In the genomic region with DNA sequence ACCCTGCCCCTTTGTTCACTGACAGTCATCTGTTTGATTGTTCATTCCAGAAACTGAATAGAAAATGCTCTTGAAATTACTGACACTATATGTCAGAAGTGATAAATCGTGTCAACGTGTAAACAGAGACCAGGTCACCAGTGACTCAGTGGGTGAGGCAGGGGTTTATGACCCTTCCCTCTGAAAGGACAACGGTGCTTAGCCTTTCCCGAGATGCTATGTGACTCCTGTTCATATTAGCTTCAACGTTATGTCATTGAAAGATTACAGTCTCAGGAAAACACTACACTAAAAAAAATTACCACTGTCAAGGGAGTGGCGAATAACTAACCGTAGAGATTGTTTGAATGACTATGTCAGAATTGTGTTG, we compare ENCODE assay signal across 23 mouse cellular contexts.
DNase-seq lines count a peak whose midpoint lies in the region; ATAC-seq and TF ChIP-seq lines count a peak whose summit lies in the region.
"Had no signal": no experiment of that assay in that cellular context is flagged by ENCODE, and none has a peak within 500 bp of the region (broad histone marks: within the 10 kb centered on the region; RNA-seq: fewer than 3 reads in every experiment).

No protein-coding gene starts in this region.

- DNase-seq in kidney, postnatal 4 days: no peak
- DNase-seq in neural tube, embryonic 11.5 days (ENCODE audit: low spot score): no peak
- no peak for DNase-seq in neural tube, embryonic 10.5 days (ENCODE audit: extremely low spot score, low spot score)
- DNase-seq in left cerebral cortex, postnatal 14 days (ENCODE audit: low spot score in 2 of 2): no peak
- DNase-seq: adrenal gland, postnatal 25 days; cerebellum, adult 18-20 months; gastrocnemius, postnatal 25 days; heart, postnatal 10 days; kidney, adult 9 months; layer of hippocampus, adult 9-11 months; right cerebral cortex, postnatal 14 days; thymus, postnatal 4 days had no signal

- H3K27me3 ChIP-seq in kidney, embryonic 14.5 days (ENCODE audit: control insufficient read depth, insufficient read depth, low read length): no peaks in the 10 kb centered on the region
- H3K27me3 ChIP-seq in neural tube, embryonic 11.5 days (ENCODE audit: control insufficient read depth, insufficient read depth, low read length): no peaks in the 10 kb centered on the region
- no peaks in the 10 kb centered on the region for H3K27me3 ChIP-seq in myocyte (ENCODE audit: control insufficient read depth, insufficient read depth, insufficient read length)
- H3K27me3 ChIP-seq: embryonic facial prominence, embryonic 12.5 days; megakaryocyte, embryonic 14.5 days; midbrain, embryonic 15.5 days; neural tube, embryonic 13.5 days; Patski had no signal

- H3K9me3 ChIP-seq in kidney, embryonic 14.5 days (ENCODE audit: control insufficient read depth, low read length): no peaks in the 10 kb centered on the region
- H3K9me3 ChIP-seq in neural tube, embryonic 11.5 days (ENCODE audit: control insufficient read depth, low read length): no peaks in the 10 kb centered on the region
- H3K9me3 ChIP-seq: embryonic facial prominence, embryonic 12.5 days; heart, embryonic 10.5 days; megakaryocyte, embryonic 14.5 days; midbrain, embryonic 15.5 days; neural tube, embryonic 13.5 days had no signal

- H3K4me3 ChIP-seq in kidney, embryonic 14.5 days (ENCODE audit: low read length): no peak overlapping the region
- H3K4me3 ChIP-seq in neural tube, embryonic 11.5 days (ENCODE audit: low read depth, low read length): no peak overlapping the region
- H3K4me3 ChIP-seq in myocyte: no peak overlapping the region
- H3K4me3 ChIP-seq: embryonic facial prominence, embryonic 12.5 days; heart, embryonic 10.5 days; megakaryocyte, embryonic 14.5 days; midbrain, embryonic 15.5 days; neural tube, embryonic 13.5 days had no signal

- intact Hi-C loops in left cerebral cortex, postnatal 14 days (cut with DNase I): loop anchor here (10.0 kb wide), 1 partner anchor 59 kb away; no protein-coding TSS in a partner anchor

- no peaks in the 10 kb centered on the region for H3K36me3 ChIP-seq in kidney, embryonic 14.5 days (ENCODE audit: control insufficient read depth, insufficient read depth, low read length)
- H3K36me3 ChIP-seq in neural tube, embryonic 11.5 days (ENCODE audit: control insufficient read depth, insufficient read depth, low read length): no peaks in the 10 kb centered on the region
- H3K36me3 ChIP-seq in myocyte (ENCODE audit: control insufficient read depth, insufficient read depth): no peaks in the 10 kb centered on the region
- H3K36me3 ChIP-seq: embryonic facial prominence, embryonic 12.5 days; heart, embryonic 10.5 days; midbrain, embryonic 15.5 days; neural tube, embryonic 13.5 days had no signal

- H3K9ac ChIP-seq in kidney, embryonic 14.5 days (ENCODE audit: low read depth, low read length): no peak overlapping the region
- no peak overlapping the region for H3K9ac ChIP-seq in neural tube, embryonic 11.5 days (ENCODE audit: low read length)
- H3K9ac ChIP-seq: embryonic facial prominence, embryonic 12.5 days; hindbrain, embryonic 14.5 days; midbrain, embryonic 15.5 days; neural tube, embryonic 13.5 days had no signal

- no peak overlapping the region for H3K4me2 ChIP-seq in kidney, embryonic 14.5 days (replicated peaks; ENCODE audit: low read depth, low read length)
- no peak overlapping the region for H3K4me2 ChIP-seq in neural tube, embryonic 11.5 days (ENCODE audit: low read depth)
- H3K4me2 ChIP-seq in myocyte (ENCODE audit: low read depth): peak overlapping the region; percentile 46
- H3K4me2 ChIP-seq: embryonic facial prominence, embryonic 12.5 days; hindbrain, embryonic 14.5 days; midbrain, embryonic 15.5 days; neural tube, embryonic 13.5 days had no signal

- WGBS in kidney, embryonic 14.5 days: 26% methylated on average over 7 of the region's 7 CpGs
- 53% methylated on average over 7 of the region's 7 CpGs for WGBS in neural tube, embryonic 11.5 days

- H3ac ChIP-seq in myocyte (ENCODE audit: control insufficient read depth, insufficient read length): no peak overlapping the region

- peak overlapping the region; percentile 38; the same call in 1 of the 2 replicates for H3K27ac ChIP-seq in kidney, embryonic 14.5 days (ENCODE audit: low read depth, low read length)
- H3K27ac ChIP-seq in neural tube, embryonic 11.5 days (ENCODE audit: low read depth, low read length): no peak overlapping the region
- H3K27ac ChIP-seq: embryonic facial prominence, embryonic 12.5 days; heart, embryonic 10.5 days; hindbrain, embryonic 14.5 days; midbrain, embryonic 15.5 days; neural tube, embryonic 13.5 days had no signal

- no peak for TF ChIP-seq POLR2A in myocyte (IDR thresholded peaks at IDR 0.05; ENCODE audit: insufficient read length, low read depth)

- peak; percentile 12; the same call in 1 of the 2 replicates for ATAC-seq in kidney, embryonic 14.5 days (ENCODE audit: low FRiP score, low TSS enrichment)
- ATAC-seq in neural tube, embryonic 11.5 days (ENCODE audit: insufficient read depth, low FRiP score, low TSS enrichment): peak; percentile 31; the same call in 1 of the 2 replicates
- no peak for ATAC-seq in monocyte, adult 5-6 weeks (replicated peaks; ENCODE audit: insufficient number of reproducible peaks, low FRiP score, low TSS enrichment, poor library complexity, severe bottlenecking)
- ATAC-seq: activated CD4-positive, CD25-positive, alpha-beta regulatory T cell, adult 4 months; midbrain, embryonic 15.5 days had no signal

- peaks cover 30% of the 10 kb centered on the region for H3K4me1 ChIP-seq in kidney, embryonic 14.5 days (ENCODE audit: control insufficient read depth, insufficient read depth, low read length)
- H3K4me1 ChIP-seq in neural tube, embryonic 11.5 days (ENCODE audit: control insufficient read depth, insufficient read depth, low read length): no peaks in the 10 kb centered on the region
- H3K4me1 ChIP-seq: megakaryocyte, embryonic 14.5 days; midbrain, embryonic 15.5 days; neural tube, embryonic 13.5 days had no signal

- H3K79me2 ChIP-seq in myocyte (ENCODE audit: control insufficient read depth, insufficient read depth): no peaks in the 10 kb centered on the region

TF ChIP-seq in myocyte, 11 proteins besides CTCF, POLR2A, EP300 and RAD21:
- TF ChIP-seq CEBPB (IDR thresholded peaks at IDR 0.05; ENCODE audit: insufficient read depth, poor library complexity, severe bottlenecking): no peak
- no peak for TF ChIP-seq MYOD1 (IDR thresholded peaks at IDR 0.05; ENCODE audit: control insufficient read depth in 1 of 3, insufficient read length in 2 of 3, low read depth in 2 of 3)
- no peak for TF ChIP-seq POLR2AphosphoS2 (IDR thresholded peaks at IDR 0.05; ENCODE audit: insufficient read length, low read depth)
- no peak for TF ChIP-seq REST (IDR thresholded peaks at IDR 0.05; ENCODE audit: insufficient read depth, insufficient read length)
- no peak for TF ChIP-seq USF1 (IDR thresholded peaks at IDR 0.05; ENCODE audit: low read depth)
- no peak for TF ChIP-seq E2F4 (IDR thresholded peaks at IDR 0.05; ENCODE audit: insufficient read depth)
- TF ChIP-seq MYOG (IDR thresholded peaks at IDR 0.05; ENCODE audit: control insufficient read depth in 1 of 3, insufficient read depth in 1 of 3, insufficient read length in 2 of 3, low read depth in 2 of 3): no peak
- TF ChIP-seq SRF (IDR thresholded peaks at IDR 0.05; ENCODE audit: control insufficient read depth, insufficient read length, low read depth): no peak
- no peak for TF ChIP-seq TCF12 (IDR thresholded peaks at IDR 0.05; ENCODE audit: insufficient read depth, poor library complexity, severe bottlenecking)
- no peak for TF ChIP-seq TCF3 (IDR thresholded peaks at IDR 0.05; ENCODE audit: insufficient read length, low read depth)
- TF ChIP-seq MAX (IDR thresholded peaks at IDR 0.05; ENCODE audit: low read depth): no peak
TF ChIP-seq in myocyte: peak in this region for 0.
